Mouse (Mus musculus) hindbrain, postnatal 0 days (tissue): ENCODE measurements around the gene Tmem63c. TPM values are rescaled to one million over a fixed set of nuclear protein-coding genes. Genes with fewer than 3 reads are reported as not detected.

Source experiments
- ATAC-seq: fragments of 200-750 bp; cut with Nextera tagmentation; 2 replicates; pipeline ENCODE4 v1.8.0; 2017; ENCODE audit warnings: mild to moderate bottlenecking, moderate TSS enrichment, moderate library complexity
- DNase-seq: peaks from one replicate; pipeline ENCODE4 v3.0.0-alpha.2; 2015; ENCODE audit warnings: low spot score
- H3K27ac ChIP-seq: fragments of 300-500 bp; sonication (generic); 2 replicates; pipeline ENCODE4 v1.5.1; 2014; ENCODE audit warnings: mild to moderate bottlenecking
- H3K27me3 ChIP-seq: fragments of 300-500 bp; sonication (generic); 2 replicates; pipeline ENCODE4 v1.6.1; 2014; ENCODE audit warnings: low read length, mixed read lengths; ENCODE audit not compliant: insufficient read depth
- H3K36me3 ChIP-seq: fragments of 300-500 bp; sonication (generic); 2 replicates; pipeline ENCODE4 v1.6.1; 2014; ENCODE audit warnings: low read length, mixed read lengths; ENCODE audit not compliant: insufficient read depth
- H3K4me1 ChIP-seq: fragments of 300-500 bp; sonication (generic); 2 replicates; pipeline ENCODE4 v1.6.1; 2014; ENCODE audit warnings: antibody characterized with exemption, low read length, mixed read lengths; ENCODE audit not compliant: insufficient read depth
- H3K4me2 ChIP-seq: fragments of 300-500 bp; sonication (generic); 2 replicates; pipeline ENCODE4 v1.6.1; 2014; ENCODE audit warnings: low read depth, mild to moderate bottlenecking, low read length, moderate library complexity, mixed read lengths
- H3K4me3 ChIP-seq: fragments of 300-500 bp; sonication (generic); 2 replicates; pipeline ENCODE4 v1.5.1; 2014; ENCODE audit warnings: low read length
- H3K9ac ChIP-seq: fragments of 300-500 bp; sonication (generic); replicated peaks from 2 replicates; pipeline ENCODE4 v1.6.1; 2014; ENCODE audit warnings: mild to moderate bottlenecking, low read length, moderate library complexity, mixed read lengths
- H3K9me3 ChIP-seq: fragments of 300-500 bp; sonication (generic); 2 replicates; pipeline ENCODE4 v1.6.1; 2016; ENCODE audit warnings: low read length, mixed read lengths
- CTCF ChIP-seq: IDR thresholded peaks from 2 replicates; pipeline ENCODE4 v1.5.1; 2016; ENCODE audit warnings: antibody characterized with exemption, control low read depth, low read depth
- WGBS: fragments of 180-500 bp; shearing (Covaris S2); extraction: QIAGEN DNeasy Blood & Tissue Kit; methylation state at CpG from one replicate; pipeline ENCODE4 v1.1.7; 2014; 5-methylcytosine and 5-hydroxymethylcytosine counted together
- polyA plus RNA-seq: library from polyadenylated mRNA; unstranded; fragments of >200 nt; fragmentation: Nextera tagmentation; extraction: Ambion mirVana; gene quantifications from 2 replicates; pipeline ENCODE4 v1.2.1, GENCODE M21; 2015
- total RNA-seq: library from RNA; depleted of rRNA; stranded (reverse); fragments of >200 nt; gene quantifications from 2 replicates; pipeline ENCODE4 v1.2.3, GENCODE M21; 2014

Tmem63c gene
- total and polyA plus RNA-seq, 2 experiments from 2014 or later: 8.6 to 25.7 TPM

GRCm38 (mm10) chr12:87042456-87042855 is 21.3 kb downstream of the Tmem63c start:
- peak overlapping the region; percentile 66; the same call in 1 of the 2 replicates for H3K27ac ChIP-seq

DNA sequence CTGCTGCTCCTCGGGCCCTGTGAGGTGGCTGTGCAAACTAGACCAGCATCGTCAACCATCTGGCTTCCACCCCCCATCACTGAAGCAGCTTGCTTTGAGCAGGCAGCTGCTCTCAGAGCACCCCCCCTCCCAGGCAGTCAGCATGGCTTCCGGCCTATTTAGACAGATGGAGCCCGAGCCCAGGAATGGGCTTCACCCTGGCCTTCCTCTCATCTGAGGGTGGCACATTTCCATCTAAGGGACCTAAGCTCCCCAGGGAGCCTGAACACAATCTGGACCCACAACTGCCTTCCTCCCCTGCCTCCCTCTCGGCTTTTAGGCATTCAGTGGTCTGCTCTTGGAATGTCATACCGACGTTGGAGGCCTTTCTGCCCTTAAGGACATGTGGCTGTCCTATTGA is 22.1 kb downstream of the Tmem63c start:
- no peak for TF ChIP-seq CTCF
- no peak overlapping the region for H3K9ac ChIP-seq
- no peak overlapping the region for H3K4me2 ChIP-seq
- no peaks in the 10 kb centered on the region for H3K9me3 ChIP-seq
- no peaks in the 10 kb centered on the region for H3K36me3 ChIP-seq
- peaks cover 27% of the 10 kb centered on the region for H3K4me1 ChIP-seq
- ATAC-seq: peak; percentile 48
- DNase-seq: peak; percentile 78
- WGBS: 41% methylated on average over 7 of the region's 7 CpGs
- H3K27ac ChIP-seq: peak overlapping the region; percentile 66
- H3K4me3 ChIP-seq: no peak overlapping the region
- no peaks in the 10 kb centered on the region for H3K27me3 ChIP-seq

More at GRCm38 (mm10) chr12:87042456-87042855, 21.3 kb downstream of the Tmem63c start:
- H3K36me3 ChIP-seq: no peaks in the 10 kb centered on the region
- no peaks in the 10 kb centered on the region for H3K9me3 ChIP-seq
- TF ChIP-seq CTCF: no peak
- ATAC-seq (no peak), DNase-seq (no peak)
- no peak overlapping the region for H3K4me3 ChIP-seq
- no peaks in the 10 kb centered on the region for H3K27me3 ChIP-seq
- no peak overlapping the region for H3K9ac ChIP-seq
- 69% methylated on average over 2 of the region's 2 CpGs for WGBS
- H3K4me1 ChIP-seq: peaks cover 27% of the 10 kb centered on the region
- H3K4me2 ChIP-seq: no peak overlapping the region

- Histone ChIP-seq H3K9ac (no peak overlapping the region), H3K27me3 (no peaks in the 10 kb centered on the region), H3K4me3 (no peak overlapping the region), H3K4me1 (peaks cover 27% of the 10 kb centered on the region), H3K9me3 (no peaks in the 10 kb centered on the region), H3K36me3 (no peaks in the 10 kb centered on the region), H3K27ac (peak overlapping the region; percentile 66; the same call in 1 of the 2 replicates), H3K4me2 (no peak overlapping the region)
- TF ChIP-seq CTCF: no peak
- 4% methylated on average over 5 of the region's 5 CpGs for WGBS
- peak; percentile 80 for DNase-seq
- ATAC-seq: peak; percentile 71
Measured at GRCm38 (mm10) chr12:87044711-87045110, 23.6 kb downstream of the Tmem63c start.

DNA sequence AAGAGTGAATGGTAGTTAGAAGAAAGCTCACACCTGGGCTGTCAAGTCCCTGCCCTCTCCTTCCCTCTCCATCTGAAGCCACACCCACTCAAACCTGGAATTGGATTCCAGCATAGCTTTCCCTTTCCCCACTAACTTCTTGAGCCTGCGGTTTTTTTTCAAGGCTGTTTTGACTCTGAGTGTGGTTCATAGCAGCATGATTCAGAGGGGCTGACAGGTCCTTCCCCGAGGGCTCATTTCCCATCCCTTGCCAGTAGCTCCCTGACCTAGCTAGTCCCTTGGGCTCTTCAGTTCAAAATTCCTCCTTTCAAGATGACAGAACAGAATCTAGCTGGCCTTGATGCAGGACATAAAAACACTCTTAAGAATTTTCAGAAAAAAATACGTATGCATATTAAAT is 26.4 kb downstream of the Tmem63c start:
- H3K27ac ChIP-seq: no peak overlapping the region
- ATAC-seq (no peak), DNase-seq (no peak)
- H3K4me3 ChIP-seq: no peak overlapping the region
- 58% methylated on average over 3 of the region's 3 CpGs for WGBS
- no peaks in the 10 kb centered on the region for H3K27me3 ChIP-seq
- H3K9ac ChIP-seq: no peak overlapping the region
- no peak for TF ChIP-seq CTCF
- no peaks in the 10 kb centered on the region for H3K9me3 ChIP-seq
- H3K4me1 ChIP-seq: peaks cover 27% of the 10 kb centered on the region
- no peak overlapping the region for H3K4me2 ChIP-seq
- no peaks in the 10 kb centered on the region for H3K36me3 ChIP-seq

DNA sequence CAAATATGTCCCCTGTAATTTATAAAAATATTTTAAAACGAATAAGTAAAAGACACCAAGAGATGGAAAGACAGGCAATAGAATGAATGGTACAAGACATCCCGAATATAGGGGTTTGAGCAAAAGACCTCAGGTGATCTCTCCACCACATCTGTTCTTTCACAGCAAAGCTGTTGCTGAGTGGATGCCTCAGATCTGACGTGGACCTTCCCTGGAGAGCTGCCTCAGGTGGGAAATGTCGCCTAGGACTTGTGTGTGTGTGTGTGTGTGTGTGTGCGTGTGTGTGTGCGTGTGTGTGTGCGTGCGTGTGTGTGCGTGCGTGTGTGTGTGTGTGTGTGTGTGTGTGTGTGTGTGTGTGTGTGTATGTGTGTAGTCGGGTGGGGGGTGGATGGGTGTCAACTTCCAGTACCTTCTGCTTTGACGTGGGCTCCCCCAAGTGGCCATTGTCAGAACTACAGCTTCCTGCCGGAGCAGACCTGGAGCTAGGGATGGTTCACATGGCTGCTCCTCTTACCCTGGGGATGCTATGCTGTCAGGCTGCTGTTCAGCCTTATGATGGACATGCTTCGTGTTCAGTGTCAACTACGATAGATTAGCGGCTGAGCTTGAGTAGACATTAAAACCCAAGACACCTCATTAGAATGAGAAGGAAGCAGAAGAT is 31.7 kb downstream of the Tmem63c start:
- Histone ChIP-seq H3K27me3 (no peaks in the 10 kb centered on the region), H3K4me1 (no peaks in the 10 kb centered on the region), H3K9me3 (no peaks in the 10 kb centered on the region), H3K9ac (no peak overlapping the region), H3K4me2 (peak overlapping the region; percentile 13; the same call in 1 of the 2 replicates), H3K36me3 (no peaks in the 10 kb centered on the region), H3K4me3 (no peak overlapping the region), H3K27ac (peak overlapping the region; percentile 36; the same call in 1 of the 2 replicates)
- TF ChIP-seq CTCF: peak; percentile 97
- ATAC-seq (peak; percentile 79), DNase-seq (peak; percentile 87)
- WGBS: 18% methylated on average over 12 of the region's 16 CpGs

DNA sequence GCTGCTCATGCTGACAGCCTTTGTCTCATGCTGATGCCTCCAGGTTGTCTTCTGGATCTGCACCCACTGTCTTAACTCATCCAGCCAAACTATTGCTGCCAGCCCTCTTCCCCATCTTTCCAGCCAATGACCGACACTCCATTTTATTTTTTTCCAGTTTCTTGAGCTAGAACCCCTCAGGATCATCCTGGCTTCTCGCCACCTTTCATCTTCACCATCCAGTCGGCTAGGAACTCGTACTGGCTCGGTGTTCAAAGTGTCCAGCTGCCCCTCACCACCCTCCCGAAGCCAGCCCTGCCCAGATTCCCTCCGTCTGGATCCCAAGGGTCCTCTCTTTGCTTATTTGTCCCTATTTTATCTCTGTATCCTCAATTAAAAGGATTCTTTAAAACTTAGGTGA is 33.7 kb downstream of the Tmem63c start:
- Histone ChIP-seq H3K27me3 (no peaks in the 10 kb centered on the region), H3K36me3 (no peaks in the 10 kb centered on the region), H3K9me3 (no peaks in the 10 kb centered on the region), H3K9ac (no peak overlapping the region), H3K4me1 (no peaks in the 10 kb centered on the region), H3K4me2 (no peak overlapping the region), H3K4me3 (no peak overlapping the region), H3K27ac (no peak overlapping the region)
- TF ChIP-seq CTCF: no peak
- DNase-seq (no peak), ATAC-seq (no peak)
- 59% methylated on average over 7 of the region's 7 CpGs for WGBS

DNA sequence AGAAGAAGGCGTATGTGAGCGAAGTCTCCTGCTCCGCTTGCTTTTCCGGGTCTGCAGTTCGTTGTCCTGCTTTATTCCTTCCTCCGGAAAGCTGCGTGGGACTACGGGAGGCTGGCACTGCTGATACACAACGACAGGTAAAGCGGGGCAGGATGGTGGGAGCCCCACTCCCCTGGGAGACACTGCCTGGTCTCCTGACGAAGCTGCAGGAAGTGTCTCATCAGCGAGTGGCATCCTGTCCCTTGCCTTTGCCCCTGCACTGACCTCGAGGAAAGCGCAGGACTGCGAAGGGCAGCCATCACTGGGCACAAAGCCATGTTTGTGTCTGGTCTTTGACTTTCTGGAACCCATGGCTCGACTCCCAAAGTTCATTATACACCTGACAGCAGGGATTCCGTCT is 35.9 kb downstream of the Tmem63c start:
- no peak overlapping the region for H3K4me2 ChIP-seq
- H3K27me3 ChIP-seq: no peaks in the 10 kb centered on the region
- H3K27ac ChIP-seq: no peak overlapping the region
- WGBS: 65% methylated on average over 17 of the region's 17 CpGs
- no peak overlapping the region for H3K9ac ChIP-seq
- H3K9me3 ChIP-seq: no peaks in the 10 kb centered on the region
- DNase-seq (no peak), ATAC-seq (no peak)
- no peak for TF ChIP-seq CTCF
- 0 out of 2 replicates have a peak, but pooled peaks cover 1% of the 10 kb centered on the region for H3K36me3 ChIP-seq
- H3K4me3 ChIP-seq: no peak overlapping the region
- H3K4me1 ChIP-seq: no peaks in the 10 kb centered on the region
